Mouse (Mus musculus) NIH3T3 (cell line): Measurements from ENCODE around the gene Rrp7a.

Experiments
- DNase-seq: peaks from one replicate; pipeline ENCODE4 v3.0.0-alpha.2; 2012; ENCODE audit warnings: low read depth

Gene Rrp7a

DNA sequence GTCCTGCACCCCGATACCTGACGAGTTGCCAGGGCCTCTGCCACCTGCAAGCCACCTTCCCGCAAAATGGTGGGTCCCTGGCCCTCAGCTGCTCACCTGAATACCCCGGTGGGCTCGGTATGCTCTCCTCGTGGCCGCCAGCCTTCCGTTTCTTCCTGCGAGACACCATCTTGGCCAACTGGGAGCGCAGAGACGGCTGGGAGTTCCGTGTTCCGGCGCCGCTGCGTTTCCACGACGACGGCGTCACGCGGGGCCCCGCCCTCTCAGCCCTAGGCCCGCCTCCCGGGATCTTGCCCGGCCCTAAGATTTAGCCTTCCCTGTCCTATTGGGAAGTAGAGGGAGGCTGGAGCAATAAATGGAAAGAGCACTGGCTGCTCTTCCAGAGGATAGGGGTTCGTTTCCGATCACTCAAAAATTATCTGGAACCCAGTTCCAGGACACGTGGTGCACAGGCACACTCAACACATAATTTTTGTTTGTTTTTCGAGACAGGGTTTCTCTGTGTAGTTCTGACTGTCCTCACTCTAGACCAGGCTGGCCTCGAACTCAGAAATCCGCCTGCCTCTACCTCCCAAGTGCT lies at the start of gene Rrp7a:
Gene Rrp7a, minus strand, starts transcription at position 236 of the 580 bp plus-strand sequence.
- peak; percentile 96 for DNase-seq

DNA sequence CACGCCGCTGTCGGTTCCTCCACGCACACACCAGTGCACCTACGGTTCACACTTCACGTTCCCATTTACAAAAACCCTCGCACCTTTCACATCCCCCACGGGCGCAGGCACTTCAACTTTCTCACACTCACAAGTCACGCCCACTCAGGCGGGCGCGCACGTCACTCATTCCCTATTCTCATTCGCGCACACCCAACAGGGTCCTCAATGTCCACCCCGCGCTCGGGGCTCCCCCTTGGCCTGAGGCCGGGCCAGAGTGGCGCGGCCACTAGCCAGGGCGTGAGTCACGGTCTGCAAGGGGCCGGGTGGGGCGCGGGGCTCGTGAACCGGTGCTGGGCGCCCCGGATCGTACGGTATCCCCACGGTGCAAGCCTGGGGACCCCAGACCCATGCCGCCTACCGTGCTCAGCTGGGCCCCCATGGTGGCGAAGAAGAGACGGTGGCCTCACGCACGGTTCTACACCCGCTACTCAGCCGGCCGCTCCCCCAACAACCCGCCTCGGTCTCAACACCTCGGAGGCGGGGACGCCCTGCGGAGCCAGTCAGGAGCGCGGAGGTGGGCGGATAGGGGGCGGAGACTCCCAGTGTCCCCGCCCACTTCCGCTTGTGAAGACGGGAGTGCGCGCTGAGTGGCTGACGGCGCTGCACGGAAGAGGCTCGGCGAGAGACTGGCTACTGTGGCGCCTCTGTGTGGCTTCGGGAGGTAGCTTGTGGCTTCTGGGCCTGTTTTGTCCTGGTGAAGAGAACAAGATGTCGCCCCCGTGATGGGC lies 49.3 kb upstream of the Rrp7a start:
- peak; percentile 100 for DNase-seq

DNA sequence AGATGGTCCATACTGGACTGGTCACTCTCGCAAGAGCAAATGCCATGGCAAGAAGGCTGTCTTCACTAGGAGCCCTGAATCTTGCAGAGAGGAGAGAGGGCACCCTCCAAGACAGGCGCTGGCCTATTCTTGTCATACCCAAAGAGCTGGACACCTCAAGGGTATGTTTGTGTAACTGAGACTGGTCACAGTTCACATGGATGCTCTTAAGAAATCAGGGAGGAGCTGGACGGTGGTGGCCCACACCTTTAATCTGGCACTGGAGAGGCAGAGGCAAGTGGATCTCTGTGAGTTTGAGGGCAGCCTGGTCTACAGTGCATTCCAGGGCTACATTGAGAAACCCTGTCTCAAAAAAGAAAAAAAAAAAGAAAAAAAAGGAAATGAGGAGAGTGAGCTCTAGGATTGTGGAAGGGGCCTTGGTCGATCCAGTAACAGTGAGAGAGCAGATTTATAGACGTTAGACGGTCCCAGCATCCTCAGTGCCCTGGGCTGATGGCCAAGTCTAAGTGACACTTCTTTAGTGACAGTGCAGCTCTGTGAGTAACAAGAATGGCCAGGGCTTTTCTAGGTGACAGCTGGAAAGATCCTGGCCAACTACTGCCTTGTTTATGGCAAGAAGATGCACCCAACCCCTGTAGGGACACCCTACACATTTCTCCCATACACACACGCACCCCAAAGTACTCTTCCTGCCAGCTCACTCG lies 48.5 kb upstream of the Rrp7a start:
- no peak for DNase-seq

DNA sequence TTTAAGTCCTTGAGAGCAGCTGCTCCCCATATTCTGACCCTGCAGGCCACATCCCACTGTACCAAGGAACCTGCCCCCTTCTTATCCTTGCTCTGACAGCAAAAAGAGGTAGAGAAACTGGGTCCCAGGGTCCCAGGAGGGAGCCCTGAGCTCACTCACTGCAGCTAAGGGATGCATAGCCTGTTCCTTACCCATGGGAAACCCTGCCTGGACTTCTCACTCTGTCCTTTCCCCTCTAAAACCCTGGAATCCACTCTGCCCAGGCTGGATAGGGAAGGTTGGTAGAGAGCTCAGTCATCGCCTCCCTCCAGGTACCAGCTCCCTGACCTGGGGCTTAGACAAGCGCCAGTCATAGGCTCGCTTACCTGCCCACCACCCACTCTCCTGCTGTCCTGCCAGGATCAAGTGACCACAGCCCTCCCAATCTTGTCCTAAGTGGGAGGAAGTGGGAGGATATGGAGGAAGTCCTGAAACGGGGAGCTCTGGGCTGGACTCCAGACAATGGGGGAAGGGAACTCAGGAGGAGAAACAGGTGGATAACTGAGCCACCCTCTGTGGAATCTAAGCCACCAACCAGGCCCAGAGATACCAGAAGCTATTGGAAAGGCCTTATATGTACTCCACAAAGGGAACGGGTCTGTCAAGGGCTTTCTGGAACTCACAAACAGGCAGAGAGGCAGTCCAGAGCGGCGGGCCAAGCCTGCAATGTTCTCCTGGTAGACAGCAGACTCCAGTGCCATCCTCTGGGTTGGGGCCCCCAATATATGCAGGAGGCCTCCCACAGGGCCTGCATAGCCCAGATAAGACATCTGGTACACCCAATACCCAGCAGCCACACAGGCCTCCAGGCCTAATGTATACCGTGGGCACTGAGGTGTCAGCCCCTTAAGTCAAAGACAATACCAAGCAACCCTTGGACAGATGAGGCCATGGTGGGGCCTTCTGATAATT lies 47.4 kb upstream of the Rrp7a start:
- DNase-seq: no peak

DNA sequence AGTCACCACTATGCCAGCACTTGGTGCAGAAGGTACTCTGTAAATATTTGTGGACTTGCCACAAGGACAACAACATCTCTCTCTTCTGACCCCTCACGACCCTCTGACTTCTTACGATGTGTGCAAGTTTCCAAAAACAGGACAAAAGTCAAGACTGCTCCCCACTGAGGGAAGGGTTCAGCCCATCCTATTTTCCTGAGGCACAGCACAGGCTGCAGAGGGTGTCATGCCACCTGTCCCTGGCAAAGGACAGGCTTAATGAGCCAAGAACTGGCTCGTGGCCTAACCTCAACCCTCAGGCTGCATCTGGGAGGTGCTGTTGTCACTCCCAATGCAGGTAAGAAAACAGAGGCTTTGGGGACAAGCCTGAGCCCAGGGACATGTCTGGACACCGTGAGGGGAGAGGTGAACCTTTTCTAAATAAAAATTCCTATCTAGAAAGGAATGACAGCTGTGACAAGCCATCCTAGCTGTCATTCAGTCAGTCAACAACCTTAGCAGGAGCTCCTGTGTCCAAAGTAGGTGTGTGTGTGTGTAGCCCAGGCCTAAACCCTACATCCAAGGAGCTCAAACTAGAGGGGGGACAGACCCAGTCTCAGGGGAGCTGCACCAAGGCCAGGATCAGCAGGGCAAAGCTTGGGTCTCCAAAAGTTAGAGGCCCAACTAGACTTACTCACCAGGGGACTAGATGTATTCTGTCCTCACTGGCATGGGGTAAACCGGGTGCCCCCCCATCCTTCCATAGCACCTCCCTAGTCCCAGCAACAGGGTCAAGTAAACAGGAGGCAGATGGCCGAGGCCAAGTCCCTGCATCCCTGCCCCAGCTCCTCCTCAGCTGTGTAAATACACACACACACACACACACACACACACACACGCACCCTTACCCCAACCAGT lies 46.5 kb upstream of the Rrp7a start:
- no peak for DNase-seq

DNA sequence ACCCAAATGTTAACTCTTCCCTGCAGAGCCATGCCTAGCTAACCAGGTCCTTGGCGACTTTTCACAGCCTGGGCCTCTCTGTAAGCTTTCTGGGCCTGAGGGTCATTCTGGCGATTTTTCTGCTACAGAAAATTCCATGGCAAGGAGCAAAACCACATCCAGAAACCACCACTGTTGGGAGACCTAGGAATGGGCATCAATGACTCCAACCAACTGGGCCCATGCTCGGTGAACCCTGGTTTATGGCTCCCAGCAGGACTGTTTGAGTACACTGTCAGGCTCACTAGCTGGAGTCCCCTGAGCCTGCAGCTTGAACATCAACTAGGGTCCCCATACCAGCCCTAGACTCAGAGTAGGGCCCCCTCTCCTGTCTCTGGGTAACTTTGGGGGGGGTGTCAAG lies 45.7 kb upstream of the Rrp7a start:
- DNase-seq: no peak

DNA sequence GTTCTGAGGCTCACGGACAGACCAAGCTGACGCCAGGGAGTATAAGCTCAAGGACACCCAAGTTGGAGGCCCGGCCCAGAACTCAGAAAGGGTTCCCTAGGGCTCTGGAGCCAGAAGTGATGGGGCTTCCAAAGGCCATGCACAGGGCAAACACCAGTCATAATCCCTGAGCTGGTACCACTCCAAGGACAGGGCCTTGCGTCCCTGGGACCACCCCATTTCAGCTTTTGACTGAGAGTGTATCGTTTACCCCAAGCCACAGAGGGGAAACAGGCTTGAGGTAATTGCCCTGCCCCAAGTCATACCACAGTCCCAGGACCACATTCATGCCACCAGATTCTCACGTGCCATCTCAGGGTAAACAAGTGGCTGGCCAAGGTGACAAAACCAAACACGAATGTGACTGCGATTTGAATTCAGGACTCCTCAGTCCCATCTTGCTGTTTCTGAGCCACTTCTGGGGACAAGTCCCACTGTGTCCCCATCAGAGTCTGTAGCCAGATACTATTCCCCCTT lies 45.0 kb upstream of the Rrp7a start:
- no peak for DNase-seq

DNA sequence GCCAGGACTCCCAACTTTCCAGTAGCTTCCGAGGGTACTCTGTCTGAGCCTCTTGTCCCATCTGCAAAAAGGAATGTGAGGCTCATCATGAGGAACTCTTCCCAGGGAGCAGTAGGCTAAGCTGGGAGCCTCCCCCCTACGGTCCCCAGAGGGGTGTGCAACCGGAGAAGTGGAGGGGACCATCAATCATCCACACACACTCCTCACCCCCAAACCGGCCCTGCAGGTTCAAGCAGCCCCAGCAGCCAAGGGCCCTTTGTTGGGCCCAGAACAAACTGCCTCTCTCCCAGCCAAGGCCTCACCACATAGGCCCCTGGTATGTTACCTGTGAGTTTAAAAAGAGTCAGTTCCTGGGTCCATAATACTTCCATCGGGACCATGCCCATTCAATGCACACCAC lies 44.5 kb upstream of the Rrp7a start:
- DNase-seq: peak; percentile 57

DNA sequence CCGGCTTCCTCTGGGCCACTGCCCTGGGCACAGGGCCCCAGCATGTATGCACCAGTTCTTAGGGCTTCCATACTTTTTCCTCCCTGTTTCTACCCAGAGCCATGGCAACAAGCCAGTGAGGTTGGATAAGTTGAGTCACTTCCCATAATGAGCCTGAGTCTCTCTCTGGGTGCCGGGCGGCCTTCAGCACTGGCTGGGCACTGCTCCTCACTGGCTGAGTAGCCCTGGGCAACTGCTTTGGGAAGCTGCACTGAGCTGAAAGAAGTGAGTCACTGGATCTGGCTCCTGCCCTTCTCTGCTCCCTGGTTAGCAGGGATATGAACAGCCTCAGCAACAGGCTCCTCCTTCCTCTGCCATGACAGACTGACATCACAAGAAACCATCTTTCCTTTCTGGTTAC lies 44.0 kb upstream of the Rrp7a start:
- DNase-seq: peak; percentile 99

DNA sequence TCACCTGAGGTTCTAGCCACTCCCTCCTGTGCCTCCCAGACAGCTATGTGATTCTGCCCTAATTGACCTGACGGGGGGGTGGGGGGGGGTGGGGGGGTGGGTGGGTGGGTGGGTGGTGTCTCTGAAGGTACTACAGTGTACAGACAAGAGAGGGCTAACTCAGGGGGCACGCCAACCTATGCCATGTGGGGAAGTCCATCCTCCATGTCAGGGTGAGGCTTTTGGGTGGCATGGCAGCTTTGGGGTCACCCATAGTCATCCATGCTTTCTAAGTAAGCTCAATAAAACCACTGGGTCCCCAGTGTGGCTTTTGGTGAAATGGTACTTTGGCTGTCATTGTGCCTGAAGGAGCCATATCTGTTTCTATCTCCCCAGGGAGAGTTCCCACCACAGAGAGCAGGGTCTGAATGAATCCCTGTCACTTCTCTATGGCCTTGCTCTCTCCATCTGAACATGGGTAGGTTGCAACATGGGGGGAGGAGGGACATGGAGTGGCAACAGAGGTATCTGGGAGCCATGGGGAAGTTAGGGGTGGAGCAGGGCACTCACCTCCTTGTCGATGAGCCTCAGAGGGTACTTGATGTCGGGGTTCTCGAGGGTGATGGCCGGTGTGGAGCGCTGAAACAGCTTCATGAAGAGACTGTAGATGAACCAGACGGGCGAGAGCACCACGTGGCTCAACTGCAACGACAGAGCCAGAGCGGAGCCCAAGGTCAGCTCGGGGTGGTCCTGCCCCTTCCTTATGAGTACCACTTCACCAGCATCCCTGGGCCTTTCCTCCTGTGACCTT lies 43.1 kb upstream of the Rrp7a start:
- no peak for DNase-seq

DNA sequence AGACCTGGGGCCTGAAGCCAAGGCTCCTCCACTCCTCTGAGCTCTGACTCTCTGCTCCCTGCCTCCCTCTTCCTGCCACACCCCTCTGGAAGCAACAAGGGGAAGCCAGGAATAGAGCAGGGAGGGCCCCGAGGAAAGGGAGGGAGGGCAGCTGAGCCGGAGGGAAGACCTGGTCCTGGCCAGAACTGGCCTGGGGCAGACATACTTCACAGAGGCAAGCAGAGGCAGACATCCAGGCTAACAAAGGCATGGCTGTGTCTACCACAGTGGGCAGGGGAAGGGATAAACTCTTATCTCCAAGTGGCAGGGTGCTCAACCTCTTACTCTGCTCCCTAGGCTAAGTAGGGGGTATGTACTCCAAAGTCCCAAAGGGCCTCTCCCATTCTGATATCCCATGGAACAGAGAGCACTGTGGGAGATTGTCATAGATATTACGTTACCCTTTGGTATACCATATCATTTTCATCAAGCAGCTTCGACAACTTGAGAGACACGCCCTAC lies 42.4 kb upstream of the Rrp7a start:
- peak; percentile 74 for DNase-seq

DNA sequence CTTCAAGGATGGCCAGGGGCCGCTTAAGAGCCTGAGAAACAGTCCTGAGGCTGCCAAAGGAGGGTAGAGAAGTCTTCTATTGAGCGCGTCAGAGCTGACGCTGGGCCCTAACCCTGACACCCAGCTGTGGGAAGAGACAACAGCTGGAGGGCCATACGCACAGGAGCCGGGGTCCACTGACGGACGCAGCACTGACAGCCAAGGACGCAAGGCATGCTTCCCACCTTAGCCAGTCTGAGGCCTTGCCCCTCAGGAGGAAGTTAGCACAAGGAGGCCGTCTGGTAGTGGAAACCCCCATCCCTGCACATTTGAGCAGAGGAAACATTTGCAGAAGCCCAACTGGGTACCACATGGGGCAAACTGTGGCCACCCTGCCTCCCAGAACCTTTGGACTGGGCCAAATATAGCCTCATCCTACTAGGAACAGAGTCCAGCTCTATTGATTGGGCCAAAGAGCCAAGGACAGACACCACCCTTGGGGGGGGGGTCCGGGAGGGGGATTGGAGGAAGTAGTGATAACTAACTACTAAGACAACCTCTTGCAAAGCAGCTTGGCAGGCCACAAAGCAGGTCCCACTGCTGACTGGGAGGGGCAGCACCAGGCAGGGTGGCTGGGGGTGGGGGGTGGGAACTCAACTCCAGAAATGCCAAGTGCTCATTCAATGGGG lies 40.4 kb upstream of the Rrp7a start:
- no peak for DNase-seq

DNA sequence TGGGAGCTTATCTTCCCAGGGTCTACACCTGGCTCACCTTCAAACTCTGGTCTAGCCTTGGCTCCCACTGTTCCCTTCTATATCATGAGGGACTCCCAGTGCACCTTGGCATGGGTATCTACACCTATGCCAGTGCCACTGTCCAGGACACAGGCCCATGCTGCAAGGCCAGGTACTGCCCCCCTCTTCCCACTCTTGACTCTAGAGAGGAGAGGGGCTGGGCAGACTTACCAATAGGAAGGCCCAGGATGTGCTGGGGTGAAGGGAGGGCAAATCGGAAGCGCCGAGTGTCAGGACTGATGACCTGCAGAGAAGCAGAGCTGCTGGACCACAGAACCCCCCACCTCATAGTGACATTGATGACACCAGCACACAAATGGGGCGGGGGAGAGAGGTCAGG lies 39.4 kb upstream of the Rrp7a start:
- DNase-seq: no peak

DNA sequence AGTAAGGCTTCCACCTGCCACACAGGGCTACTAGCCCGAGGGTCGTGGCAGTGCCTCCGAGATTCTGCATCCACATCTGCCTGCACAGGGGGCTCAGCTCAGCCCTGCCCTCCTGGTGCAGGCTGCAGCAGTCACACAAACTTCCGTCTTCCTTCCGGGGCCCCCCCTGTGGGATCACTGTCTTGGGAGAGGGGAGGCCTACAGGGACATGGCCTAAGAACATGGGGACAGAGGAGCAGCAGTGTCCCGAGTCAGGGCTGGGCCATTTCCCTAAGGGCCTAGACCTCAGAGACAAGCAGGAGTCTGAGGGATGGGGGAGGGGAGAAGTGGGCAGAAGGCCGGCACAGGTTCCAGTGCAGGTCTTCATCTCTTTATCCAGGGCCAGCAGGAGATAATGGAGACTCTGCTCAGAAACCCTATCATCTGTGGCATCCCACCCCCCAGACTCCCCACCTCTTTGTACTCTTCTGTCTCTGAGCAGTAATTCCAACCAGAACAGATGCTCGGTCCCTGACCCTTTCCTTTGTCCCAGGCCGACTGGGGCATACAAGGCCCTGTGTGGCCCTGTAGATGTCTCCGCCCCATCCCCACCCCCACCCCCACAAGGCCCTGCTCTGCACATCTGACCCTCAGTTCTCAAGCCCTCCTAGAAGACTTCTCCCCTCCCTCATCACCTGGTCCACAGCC lies 38.6 kb upstream of the Rrp7a start:
- DNase-seq: no peak

DNA sequence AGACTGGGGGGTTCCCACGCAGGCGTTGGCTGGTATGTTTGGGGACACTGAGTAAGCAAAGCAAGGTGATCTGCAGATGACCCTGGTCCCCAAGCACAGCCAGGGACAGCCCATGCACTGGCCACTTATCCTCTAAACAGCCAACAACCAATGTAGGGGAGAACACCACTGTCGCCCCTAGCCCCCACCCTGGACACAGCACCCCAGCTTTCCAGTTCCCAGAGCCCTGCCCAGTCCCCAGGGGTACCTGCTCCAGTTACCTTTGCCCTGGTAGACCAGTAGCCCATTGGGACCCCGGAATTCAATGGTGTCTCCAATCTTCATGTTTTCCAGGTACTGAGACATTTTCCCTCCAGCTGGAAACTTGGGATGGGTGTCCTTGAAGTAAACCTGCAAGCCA lies 38.0 kb upstream of the Rrp7a start:
- DNase-seq: no peak

DNA sequence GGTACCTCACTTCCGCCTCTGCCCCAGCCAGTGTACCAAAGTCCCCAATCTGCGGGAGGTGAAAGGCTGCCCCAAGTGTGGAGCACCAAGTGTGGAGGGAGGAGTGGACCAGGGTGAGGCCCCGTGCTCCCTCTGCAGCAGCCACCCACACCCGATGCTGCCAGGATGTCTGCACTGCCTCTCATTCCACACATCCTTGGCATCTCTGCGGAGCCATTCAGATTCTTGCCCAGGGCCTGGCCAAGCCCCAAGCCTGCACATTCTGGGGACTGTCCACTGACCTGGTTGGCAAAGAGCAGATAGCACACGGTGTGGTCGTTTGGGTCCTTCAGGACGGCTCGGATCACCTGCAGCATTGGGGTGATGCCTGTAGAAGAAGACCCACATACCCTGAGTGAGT lies 37.2 kb upstream of the Rrp7a start:
- DNase-seq: no peak

DNA sequence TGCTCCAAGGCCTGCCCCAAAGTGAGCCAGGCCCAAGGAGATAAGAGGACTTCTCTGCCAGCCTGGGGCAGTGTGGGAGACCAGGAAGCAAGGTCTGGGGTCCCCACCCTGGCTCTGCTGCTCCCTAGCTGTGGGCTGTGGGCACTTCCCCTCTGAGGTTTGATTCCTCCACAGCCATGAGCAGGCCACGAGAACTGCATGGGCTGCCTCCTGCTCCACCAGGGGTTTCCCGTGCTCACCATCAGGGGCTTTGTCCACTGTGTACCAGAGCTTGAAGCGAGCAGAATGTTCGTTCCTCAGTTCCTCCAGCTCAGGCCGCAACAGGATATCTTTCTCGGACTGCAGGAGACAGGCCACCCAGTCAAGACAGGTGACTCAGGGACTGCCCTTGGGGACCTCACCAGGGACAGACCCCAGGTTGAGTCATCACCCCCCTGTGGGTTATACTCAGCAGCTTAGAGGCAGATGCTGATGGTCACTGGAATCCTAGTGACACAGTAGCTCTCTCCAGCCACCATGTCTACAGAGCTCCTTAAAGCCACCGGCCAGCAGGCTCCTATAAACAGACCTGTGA lies 36.1 kb upstream of the Rrp7a start:
- no peak for DNase-seq

DNA sequence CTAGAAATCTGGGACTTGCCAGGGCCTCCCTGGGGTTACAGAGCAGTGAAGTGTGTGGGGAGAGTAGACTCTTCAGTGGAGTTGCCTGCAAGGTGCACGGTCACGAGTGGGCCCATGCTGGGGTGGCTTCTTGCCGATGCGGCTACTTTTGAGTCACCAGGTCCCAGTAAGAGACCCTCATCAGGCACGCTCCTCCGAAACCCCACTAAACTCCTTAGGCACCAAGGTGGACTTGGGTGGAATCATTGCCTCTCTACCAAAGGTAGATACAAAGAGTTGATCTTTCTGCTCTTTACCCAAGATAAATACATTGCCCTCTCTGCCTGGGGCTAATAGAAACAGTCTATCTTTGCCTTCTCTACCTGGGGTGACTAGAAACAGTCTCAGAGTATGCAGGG lies 35.1 kb upstream of the Rrp7a start:
- no peak for DNase-seq
